Mouse (Mus musculus): Measurements from ENCODE around the gene Tmprss11a.
A peak's percentile ranks its signal among the peaks of the same experiment; 100 is the strongest.

Gene Tmprss11a

GRCm38 (mm10) chr5:86468890-86469289, at the start of gene Tmprss11a:
Gene Tmprss11a (minus strand): TSS chr5:86468990.
- no peak for DNase-seq

DNA sequence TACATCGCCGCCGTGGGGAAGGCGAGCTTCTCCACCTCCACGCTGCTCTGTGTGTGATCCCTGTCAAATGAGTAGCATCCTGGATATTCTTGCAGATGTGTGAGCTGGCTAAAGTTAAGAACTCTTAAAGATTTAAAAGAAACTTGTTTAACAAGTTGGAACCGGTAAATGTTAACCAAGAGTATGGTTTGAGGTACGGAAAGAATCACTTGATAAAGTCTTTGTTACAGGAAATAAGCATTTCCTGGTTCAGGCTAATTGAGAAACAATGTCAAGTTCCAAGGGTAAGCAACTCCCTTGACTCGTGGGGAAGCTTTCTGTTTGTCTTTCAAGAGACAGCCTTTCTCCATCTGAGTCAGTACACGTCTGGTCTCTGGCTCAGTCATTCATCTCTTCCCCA, 49.7 kb upstream of the Tmprss11a start, which contains the start of gene Tmprss11g:
Gene Tmprss11g (minus strand): TSS at position 101 of the 400 bp plus-strand sequence.
- no peak for DNase-seq

- DNase-seq = no peak
These were observed 42.7 kb upstream of the Tmprss11a start for GRCm38 (mm10) chr5:86511538-86511937.

GRCm38 (mm10) chr5:86493453-86493852, 24.7 kb upstream of the Tmprss11a start:
- no peak for DNase-seq

- DNase-seq = no peak
These were observed 13.8 kb upstream of the Tmprss11a start for GRCm38 (mm10) chr5:86482562-86482961.

DNA sequence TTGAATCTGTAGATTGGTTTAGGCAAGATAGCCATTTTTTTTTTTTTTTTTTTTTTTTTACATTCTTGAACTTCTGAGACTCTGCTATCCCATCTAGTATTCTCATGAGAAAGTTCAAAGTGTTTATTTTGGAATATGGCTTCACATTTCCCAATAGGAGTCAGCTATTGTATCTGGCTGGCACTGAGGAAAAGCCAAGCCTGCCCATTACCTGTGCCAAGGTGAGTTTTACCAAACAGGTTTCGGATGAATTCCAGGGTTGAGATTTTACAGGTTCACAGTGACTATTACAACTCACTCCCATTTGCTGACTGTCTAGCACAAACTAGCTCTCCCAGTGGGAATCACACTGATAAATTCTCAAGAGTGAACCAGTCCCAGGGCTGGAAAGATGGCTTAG, 13.2 kb upstream of the Tmprss11a start:
- DNase-seq = no peak

- no peak for DNase-seq
These were observed 5.1 kb upstream of the Tmprss11a start for GRCm38 (mm10) chr5:86473859-86474258.

GRCm38 (mm10) chr5:86439306-86439705, 29.5 kb downstream of the Tmprss11a start:
- no peak for DNase-seq

GRCm38 (mm10) chr5:86438548-86438947, 30.2 kb downstream of the Tmprss11a start:
- DNase-seq = peak; percentile 2

GRCm38 (mm10) chr5:86432697-86433096, 36.1 kb downstream of the Tmprss11a start:
- peak; percentile 18 for DNase-seq

GRCm38 (mm10) chr5:86431096-86431495, 37.7 kb downstream of the Tmprss11a start:
- no peak for DNase-seq

GRCm38 (mm10) chr5:86421323-86422028, 47.3 kb downstream of the Tmprss11a start:
- no peak for DNase-seq

DNA sequence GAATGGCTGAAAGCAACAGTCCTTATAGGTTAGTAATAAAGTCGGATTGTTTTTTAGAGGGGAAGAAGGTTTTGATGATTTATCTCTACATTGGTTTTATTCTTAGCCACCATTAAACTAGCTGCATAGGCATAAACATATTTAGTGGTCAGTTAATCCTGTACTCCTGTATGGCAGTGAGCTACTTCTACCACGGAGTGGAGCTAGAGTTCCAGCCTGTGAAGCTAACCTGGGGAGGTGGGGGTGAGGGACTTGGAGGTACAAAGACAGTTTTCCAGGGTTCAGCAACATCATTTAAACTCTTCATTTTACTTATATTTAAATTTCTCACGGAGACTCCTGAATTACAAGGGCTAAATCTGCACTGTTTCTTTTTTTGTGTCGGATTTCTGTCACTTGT, 49.3 kb downstream of the Tmprss11a start:
- no peak for DNase-seq

DNA sequence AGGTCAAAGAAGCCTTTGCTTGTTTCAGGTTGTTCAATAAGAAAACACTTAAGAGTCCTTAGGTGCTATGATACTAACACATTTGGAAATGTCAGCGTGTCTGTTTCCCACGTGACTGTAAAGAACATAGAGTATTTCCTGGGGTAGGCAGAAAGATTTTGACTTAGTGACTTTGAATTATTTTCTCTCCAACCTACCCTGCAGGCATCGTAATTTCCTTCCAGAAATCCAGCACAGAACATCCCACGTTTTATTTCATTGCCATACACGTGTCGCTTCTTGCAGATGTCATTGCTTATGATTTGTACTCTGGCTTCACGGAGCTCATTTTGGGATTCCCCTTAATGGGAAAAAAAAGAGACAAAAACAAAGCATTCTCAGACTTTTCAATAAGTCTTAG, 54.5 kb downstream of the Tmprss11a start:
- DNase-seq = no peak

DNA sequence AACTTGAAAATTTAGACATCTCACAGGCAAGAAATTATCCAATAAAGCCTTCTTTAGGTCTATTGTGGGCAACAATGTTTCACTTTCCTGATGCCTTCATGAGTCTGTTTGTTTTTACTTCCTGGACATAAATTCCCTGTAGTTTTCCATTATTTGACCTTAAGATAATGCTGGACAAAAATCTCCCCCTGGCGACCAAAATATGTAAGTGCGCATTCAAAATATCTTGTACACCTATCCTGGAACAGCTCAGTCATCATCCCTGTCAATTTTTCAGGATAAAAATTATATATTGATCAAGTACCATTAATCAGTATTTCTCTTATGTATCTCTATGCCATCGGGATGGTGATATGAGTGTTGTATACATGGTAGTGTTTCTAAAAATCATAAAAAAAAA, 58.0 kb downstream of the Tmprss11a start:
- DNase-seq = peak; percentile 5

DNA sequence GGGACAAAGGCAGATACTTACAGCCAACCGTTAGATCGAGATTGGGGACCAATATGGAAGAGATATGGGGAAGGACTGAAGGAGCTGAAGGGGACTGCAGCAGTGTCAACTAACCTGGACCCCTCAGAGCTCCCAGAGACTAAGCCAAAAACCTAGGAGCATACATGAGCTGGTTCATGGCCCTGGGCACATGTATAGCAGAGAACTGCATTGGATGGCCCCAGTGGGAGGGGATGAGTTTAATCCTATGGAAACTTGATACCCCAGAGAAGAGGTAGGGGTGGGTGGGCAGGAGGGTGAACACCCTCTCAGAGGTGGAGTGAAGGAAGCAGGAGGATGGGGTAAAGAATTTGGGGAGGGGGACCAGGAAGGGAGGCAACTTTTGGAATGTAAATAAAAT, 60.8 kb downstream of the Tmprss11a start:
- DNase-seq = no peak

- DNase-seq = no peak
These were observed 61.6 kb downstream of the Tmprss11a start for GRCm38 (mm10) chr5:86407191-86407590.

GRCm38 (mm10) chr5:86373320-86373719, 95.5 kb downstream of the Tmprss11a start, which contains the start of gene Tmprss11d:
Gene Tmprss11d (minus strand): TSS chr5:86373420.
- no peak for DNase-seq
